Mouse (Mus musculus) Patski (cell line): ENCODE results near the gene Myo1e. TPM values are rescaled to one million over a fixed set of nuclear protein-coding genes. Genes with fewer than 3 reads are reported as not detected.

Source experiments
- ATAC-seq: fragments of 100-300 bp; one replicate; pipeline ENCODE4 v1.8.0; 2021
- CTCF ChIA-PET: fragments of 350-600 bp; sonication (Branson Sonifier 250); formaldehyde crosslinking; loops from one replicate; lab custom pipeline; 2022; ENCODE audit warnings: inconsistent platforms; lab: Charles Lee
- POLR2A ChIA-PET: fragments of 350-600 bp; sonication (Branson Sonifier 250); formaldehyde crosslinking; loops from one replicate; lab custom pipeline; 2022; ENCODE audit warnings: antibody characterized with exemption, inconsistent platforms; lab: Charles Lee
- DNase-seq: peaks from one replicate; pipeline ENCODE4 v3.0.0-alpha.2; 2011; ENCODE audit warnings: low read depth, low spot score
- H3K27me3 ChIP-seq: fragments of 371-371 bp; one replicate; pipeline ENCODE4 v1.5.1; 2021
- CTCF ChIP-seq: fragments of 100-300 bp; IDR thresholded peaks from one replicate; pipeline ENCODE4 v1.5.1; 2021
- in situ Hi-C: fragments of 300-500 bp; cut with MboI; formaldehyde crosslinking; loops from 3 replicates; pipeline ENCODE4 v1.11.1; 2018; ENCODE audit warnings: low pct_unique_long_range_greater_than_20kb, mixed read lengths
- polyA plus RNA-seq: library from polyadenylated mRNA; unstranded; gene quantifications from one replicate; pipeline ENCODE4 v1.2.3, GENCODE M21; 2021

Gene Myo1e
- polyA plus RNA-seq, 1 experiment from 2014 or later: 78.5 TPM

DNA sequence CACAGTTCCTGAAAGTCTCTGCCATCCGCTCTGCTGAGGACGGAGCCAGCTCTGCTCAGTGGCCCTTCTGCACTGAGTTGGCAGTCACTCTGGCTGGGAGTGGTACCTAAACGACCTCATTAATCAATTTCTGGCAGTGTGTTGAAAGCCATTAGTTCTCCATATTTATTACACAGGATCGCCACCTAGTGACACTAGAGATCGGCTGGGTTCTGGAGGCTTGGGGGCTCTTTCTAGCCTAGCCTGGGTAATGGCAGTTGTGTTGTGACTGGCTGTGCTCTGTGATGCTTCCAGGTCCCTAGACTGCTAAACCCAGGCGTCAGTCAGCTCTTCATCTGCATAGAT lies 185.4 kb downstream of the Myo1e start:
- DNase-seq (no peak), ATAC-seq (no peak)
- ChIA-PET CTCF (interaction anchor here (1.0 to 1.4 kb wide), 3 partner anchors 17 to 35 kb away, joined by 3 to 4 read pairs (median 3); no protein-coding TSS in a partner anchor), POLR2A (interaction anchor here (0.6 kb wide), 2 partner anchors 27 to 201 kb away, joined by 3 to 5 read pairs; no protein-coding TSS in a partner anchor)
- H3K27me3 ChIP-seq: no peaks in the 10 kb centered on the region
- in situ Hi-C loops: loop anchor here (5.0 kb wide), 1 partner anchor 190 kb away; no protein-coding TSS in a partner anchor
- peak; percentile 47 for TF ChIP-seq CTCF

DNA sequence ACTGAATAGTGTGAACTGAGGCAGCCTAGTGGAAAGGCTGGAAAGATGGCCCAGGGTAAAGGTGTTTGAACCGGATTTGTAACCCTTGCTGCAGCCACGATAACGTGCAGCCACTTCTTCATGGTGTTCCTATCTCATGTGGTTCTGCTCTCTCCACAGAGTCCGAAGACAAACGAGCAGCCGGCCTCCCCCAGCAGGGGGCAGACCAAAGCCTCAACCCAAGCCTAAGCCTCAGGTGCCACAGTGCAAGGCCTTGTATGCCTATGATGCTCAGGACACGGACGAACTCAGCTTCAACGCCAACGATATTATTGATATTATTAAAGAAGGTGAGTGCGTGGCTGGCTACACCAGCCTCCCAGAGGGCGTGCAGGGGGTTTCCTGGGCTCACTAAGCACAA lies 188.5 kb downstream of the Myo1e start:
- no peak for TF ChIP-seq CTCF
- POLR2A ChIA-PET: no interaction called here
- no peak for ATAC-seq

DNA sequence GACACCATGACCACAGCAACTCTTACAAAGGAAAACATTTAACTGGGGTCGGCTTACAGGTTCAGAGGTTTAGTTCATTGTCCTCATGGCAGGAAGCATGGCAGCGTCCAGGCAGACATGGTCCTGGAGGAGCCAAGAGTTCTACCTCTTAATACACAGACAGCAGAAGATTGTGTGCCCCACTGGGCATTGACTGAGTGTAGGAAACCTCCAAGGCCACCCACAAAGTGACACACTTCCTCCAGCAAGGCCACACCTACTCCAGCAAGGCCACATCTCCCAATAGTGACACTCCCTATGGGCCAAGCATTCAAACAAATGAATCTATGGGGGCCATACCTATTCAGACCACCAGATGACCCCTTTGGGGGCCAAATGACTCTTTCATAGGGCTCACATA lies 188.9 kb downstream of the Myo1e start:
- TF ChIP-seq CTCF: no peak
- no peaks in the 10 kb centered on the region for H3K27me3 ChIP-seq
- ATAC-seq (no peak), DNase-seq (no peak)
- ChIA-PET CTCF (no interaction called here), POLR2A (no interaction called here)
- in situ Hi-C loops: loop anchor here (5.0 kb wide), 1 partner anchor 284 kb away; no protein-coding TSS in a partner anchor

More for the DNA sequence above, 188.5 kb downstream of the Myo1e start:
- in situ Hi-C loops: loop anchor here (5.0 kb wide), 1 partner anchor 283 kb away; no protein-coding TSS in a partner anchor
- no peak for DNase-seq
- H3K27me3 ChIP-seq: no peaks in the 10 kb centered on the region
- CTCF ChIA-PET: no interaction called here

DNA sequence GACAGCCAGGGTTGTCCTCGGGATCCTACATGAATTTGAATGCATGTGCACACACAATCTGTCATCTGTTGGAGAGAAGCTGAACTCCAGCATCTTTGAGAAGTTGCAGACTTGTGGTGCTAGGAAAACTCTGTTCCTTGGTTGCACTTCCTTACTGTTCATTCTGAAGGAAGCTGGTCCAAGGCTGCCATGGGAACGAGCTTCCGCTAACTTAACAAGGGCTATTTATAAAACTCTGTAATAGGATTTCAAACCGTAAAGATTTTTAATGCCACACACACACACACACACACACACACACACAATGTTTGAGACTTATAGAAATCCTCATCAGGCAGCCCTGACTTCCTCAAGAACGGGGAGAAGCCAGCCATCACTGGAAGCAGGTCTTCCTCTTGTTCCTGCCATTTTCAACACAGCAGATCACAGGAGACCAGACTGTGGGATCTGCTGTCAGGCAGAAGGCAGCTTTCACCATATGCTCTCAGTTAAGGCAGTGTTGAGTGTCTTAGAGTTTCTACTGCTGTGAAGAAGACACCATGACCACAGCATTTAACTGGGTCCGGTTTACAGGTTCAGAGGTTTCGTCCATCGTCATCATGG lies 194.9 kb downstream of the Myo1e start:
- no peaks in the 10 kb centered on the region for H3K27me3 ChIP-seq
- no peak for TF ChIP-seq CTCF
- ATAC-seq (no peak), DNase-seq (no peak)
- in situ Hi-C loops: loop anchor here (10.0 kb wide), 1 partner anchor 703 kb away; no protein-coding TSS in a partner anchor
- CTCF ChIA-PET: interaction anchor here (1.4 kb wide), 1 partner anchor 12 kb away, joined by 3 read pairs; no protein-coding TSS in a partner anchor
- POLR2A ChIA-PET: no interaction called here

DNA sequence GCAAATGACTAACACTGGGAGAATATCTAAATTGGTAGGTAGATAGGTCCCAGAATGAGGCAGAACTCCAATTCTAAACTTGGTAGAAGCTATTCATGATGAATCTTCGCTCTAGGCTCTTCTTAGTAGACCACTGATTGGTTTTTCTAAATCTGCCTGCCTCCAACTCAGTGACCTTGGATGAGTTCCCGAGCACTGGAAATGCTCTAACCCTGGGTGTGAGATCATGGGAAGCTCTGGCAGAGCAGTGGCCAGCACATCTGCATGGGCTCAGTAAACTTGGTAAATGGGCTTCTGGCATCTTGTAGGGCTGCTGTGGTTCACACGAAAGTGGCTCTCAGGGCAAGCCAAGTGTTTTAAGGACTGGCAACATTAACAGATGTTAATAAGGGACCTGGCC lies 199.4 kb downstream of the Myo1e start:
- ATAC-seq (no peak), DNase-seq (no peak)
- H3K27me3 ChIP-seq: no peaks in the 10 kb centered on the region
- POLR2A ChIA-PET: no interaction called here
- CTCF ChIA-PET: no interaction called here
- no peak for TF ChIP-seq CTCF
- in situ Hi-C loops: loop anchor here (10.0 kb wide), 1 partner anchor 698 kb away; no protein-coding TSS in a partner anchor

DNA sequence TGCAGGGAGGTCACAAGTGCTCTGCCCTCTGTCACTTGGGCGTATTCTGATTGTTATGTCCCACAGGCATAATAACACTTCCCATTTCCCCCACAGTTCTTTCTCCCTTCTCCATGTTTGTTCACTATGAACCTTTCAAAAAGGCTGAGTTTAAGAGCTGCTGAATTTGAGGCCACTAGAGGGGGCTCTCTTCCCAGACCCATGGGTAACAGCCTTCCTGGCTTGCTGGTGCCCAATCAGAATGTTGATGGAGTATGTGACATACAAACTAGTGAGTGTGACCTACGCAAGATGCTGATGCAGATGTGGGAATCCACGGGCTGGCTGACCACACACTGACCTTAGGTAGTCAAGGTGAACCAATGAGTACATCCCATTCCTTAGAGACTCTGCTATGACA lies 201.6 kb downstream of the Myo1e start:
- no peaks in the 10 kb centered on the region for H3K27me3 ChIP-seq
- CTCF ChIA-PET: interaction anchor here (1.0 to 2.6 kb wide), 3 partner anchors 23 to 103 kb away, joined by 3 to 14 read pairs (median 4); no protein-coding TSS in a partner anchor
- DNase-seq (no peak), ATAC-seq (no peak)
- TF ChIP-seq CTCF: peak; percentile 75
- POLR2A ChIA-PET: no interaction called here
- in situ Hi-C loops: loop anchor here (10.0 kb wide), 1 partner anchor 696 kb away; no protein-coding TSS in a partner anchor

DNA sequence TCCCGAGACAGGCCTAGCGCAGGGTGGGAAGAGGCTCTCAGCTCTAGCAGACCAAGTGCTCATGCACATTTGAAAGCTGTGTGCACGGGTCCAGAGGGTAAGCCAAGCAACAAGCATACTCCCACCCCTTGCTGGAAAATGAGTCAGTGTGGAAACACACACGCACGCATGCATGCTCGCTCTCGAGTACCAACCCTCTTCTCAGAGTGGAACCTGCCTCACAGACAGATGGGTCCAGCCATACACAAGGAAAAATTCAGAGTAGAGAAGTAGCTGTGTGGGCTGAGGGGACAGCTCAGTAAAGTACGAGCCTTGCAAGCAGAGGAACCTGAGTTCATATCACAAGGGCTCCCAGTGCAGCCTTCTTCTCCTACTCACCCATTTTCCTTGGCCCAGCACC lies 202.6 kb downstream of the Myo1e start:
- no peaks in the 10 kb centered on the region for H3K27me3 ChIP-seq
- in situ Hi-C loops: loop anchor here (10.0 kb wide), 1 partner anchor 695 kb away; no protein-coding TSS in a partner anchor
- TF ChIP-seq CTCF: no peak
- ChIA-PET POLR2A (no interaction called here), CTCF (interaction anchor here (0.7 to 2.6 kb wide), 4 partner anchors 10 to 102 kb away, joined by 3 to 14 read pairs (median 4); no protein-coding TSS in a partner anchor)
- ATAC-seq: no peak
- no peak for DNase-seq

DNA sequence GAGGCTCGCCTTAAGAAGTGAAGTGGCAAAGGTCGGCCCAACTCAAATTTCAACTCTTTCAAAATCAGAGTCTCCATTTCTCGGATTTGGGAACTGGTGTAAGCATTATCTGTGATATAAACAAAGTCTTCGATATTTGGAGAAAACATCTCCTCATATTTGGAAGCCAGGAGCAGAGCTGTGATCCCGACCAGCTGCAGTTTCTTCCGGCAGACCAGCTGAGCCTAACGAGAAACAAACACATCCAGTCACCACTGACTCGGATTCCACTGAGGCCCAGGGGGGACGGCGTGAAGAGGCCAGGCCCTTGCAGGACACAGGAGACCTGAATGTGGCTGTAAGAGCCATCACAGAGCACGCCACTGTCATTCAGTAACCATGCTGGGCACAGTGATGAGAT lies 203.5 kb downstream of the Myo1e start:
- CTCF ChIA-PET: interaction anchor here (1.5 kb wide), 1 partner anchor 9 kb away, joined by 3 read pairs; no protein-coding TSS in a partner anchor
- no peaks in the 10 kb centered on the region for H3K27me3 ChIP-seq
- in situ Hi-C loops: no loop called here
- no peak for DNase-seq
- POLR2A ChIA-PET: no interaction called here
- no peak for ATAC-seq
- no peak for TF ChIP-seq CTCF

DNA sequence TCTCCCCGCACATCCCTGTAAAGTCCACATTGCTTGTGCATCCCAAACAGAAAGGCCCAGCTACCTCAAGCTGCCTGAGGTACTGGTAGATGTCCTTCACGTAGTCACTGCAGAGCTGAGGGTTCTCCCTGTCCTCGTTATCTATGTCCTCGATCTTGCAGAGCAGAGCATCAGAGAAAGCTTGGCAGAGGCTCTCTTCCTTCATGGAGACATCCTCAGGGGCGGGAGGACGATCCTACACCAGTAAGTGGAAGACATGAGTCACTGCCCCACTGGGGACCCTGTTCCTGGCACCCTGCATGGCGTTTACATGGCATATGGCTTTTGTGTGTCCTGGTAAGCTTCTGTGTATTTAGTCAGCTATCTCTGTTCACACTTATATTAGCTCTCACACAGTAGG lies 205.9 kb downstream of the Myo1e start:
- DNase-seq: no peak
- TF ChIP-seq CTCF: no peak
- ATAC-seq: no peak
- ChIA-PET POLR2A (no interaction called here), CTCF (no interaction called here)
- in situ Hi-C loops: no loop called here
- no peaks in the 10 kb centered on the region for H3K27me3 ChIP-seq

DNA sequence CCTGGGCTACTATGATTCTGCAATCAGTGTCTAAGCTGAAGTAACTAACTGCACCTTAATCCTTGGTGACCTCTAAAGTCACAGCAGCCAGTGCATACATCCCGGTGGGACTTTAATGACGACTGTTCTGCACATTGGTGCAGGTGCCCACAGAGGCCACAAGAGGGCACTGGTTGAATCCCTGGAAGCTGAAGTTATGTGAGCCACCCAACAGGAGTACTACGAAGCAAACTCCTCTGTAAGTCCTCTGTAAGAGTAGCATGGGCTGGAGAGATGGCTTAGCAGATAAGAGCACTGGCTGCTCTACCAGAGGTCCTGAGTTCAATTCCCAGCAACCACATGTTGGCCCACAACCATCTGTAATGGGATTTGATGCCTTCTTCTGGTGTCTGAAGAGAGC lies 209.3 kb downstream of the Myo1e start:
- no peaks in the 10 kb centered on the region for H3K27me3 ChIP-seq
- in situ Hi-C loops: no loop called here
- no peak for ATAC-seq
- no peak for DNase-seq
- ChIA-PET POLR2A (no interaction called here), CTCF (interaction anchor here (0.7 to 1.4 kb wide), 2 partner anchors 14 to 24 kb away, joined by 3 to 4 read pairs; no protein-coding TSS in a partner anchor)
- TF ChIP-seq CTCF: peak; percentile 67
